Mouse (Mus musculus) liver, embryonic 14.5 days (tissue): ENCODE results near the gene Tmeff1.

Experiments used
- CTCF ChIP-seq: IDR thresholded peaks from 2 replicates; pipeline ENCODE4 v1.5.1; 2016; ENCODE audit warnings: antibody characterized with exemption, low read depth, control low read depth
- EP300 ChIP-seq: IDR thresholded peaks from 2 replicates; pipeline ENCODE4 v1.6.1; 2016; ENCODE audit warnings: antibody characterized with exemption, low read depth

DNA sequence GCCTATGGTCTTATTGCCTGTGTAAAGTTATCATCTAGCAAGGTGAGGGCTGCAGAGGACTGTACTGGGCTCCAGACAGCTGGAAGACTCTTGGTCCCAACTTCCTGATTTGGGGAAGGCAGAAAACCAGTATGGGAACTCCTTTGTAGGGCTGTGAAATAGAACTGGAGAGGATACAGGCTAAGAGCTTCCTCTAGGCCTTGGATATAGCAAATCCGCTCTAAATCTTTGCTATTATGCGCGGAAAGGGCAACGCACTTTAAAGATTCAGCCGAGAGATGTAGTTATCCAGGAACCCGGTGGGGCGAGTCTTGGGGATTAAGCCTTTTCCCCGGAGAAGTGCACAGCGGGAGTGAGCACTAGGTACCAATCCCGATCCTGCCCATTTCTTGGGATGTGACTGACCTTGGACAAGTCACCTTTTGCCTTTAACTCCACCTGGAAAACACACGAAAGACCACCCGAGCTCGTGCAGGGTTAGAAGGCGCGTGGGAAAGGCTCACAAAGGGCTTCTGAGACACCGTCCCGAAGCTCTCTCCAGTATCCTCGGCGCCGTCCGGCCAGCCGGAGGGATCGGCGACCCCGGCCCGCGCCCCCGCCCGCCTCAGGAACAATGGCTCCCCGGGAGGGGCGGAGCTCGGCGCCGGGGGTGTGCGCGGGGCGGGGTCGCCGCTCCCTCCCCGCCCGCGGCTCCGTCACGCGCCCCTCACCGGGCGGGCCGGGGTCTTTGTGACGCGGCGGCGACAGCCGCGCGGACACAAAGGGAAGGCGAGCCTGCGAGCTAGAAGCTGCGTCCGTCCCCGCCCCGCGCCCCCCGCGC lies at the start of gene Tmeff1:
- no peak for TF ChIP-seq CTCF
- TF ChIP-seq EP300, result no peak
